Mouse (Mus musculus): ENCODE measurements around the gene Tmbim4.

DNA sequence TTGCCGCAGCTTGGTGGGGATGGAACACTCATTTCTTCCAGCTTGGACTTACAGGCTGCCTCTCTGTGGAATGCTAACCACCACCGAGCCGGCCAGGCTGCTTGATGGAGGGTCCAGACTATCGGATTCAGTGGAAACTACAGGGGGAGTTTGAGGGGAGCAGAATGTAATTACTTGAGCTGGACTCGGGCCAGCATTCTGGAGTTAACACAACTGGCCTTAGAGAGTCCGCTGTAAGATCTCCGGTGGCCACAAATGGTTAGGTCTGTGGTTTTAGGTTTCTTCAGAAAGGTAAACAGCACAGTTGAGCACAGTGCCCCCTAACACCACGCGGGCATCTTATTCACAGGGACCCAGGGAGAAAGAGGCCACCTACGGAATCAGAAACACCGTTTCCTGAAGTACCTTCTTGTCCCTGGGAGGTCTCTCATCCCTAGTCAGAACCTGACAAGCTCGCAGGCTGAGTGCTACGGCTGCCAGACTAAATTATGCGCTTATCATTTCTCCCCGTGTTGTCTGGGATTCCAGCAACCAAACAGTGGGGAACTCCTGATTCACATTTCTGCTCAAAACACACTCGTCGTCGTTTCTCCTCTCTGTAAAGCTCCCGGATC, 71.0 kb downstream of the Tmbim4 start:
- TF ChIP-seq CTCF (IDR thresholded peaks at IDR 0.05; ENCODE audit: control insufficient read depth, insufficient read depth, insufficient read length) (no peak), USF1 (IDR thresholded peaks at IDR 0.05; ENCODE audit: low read depth) (no peak)
